Mouse (Mus musculus): ENCODE data around the gene Hspg2. TPM values are rescaled to one million over a fixed set of nuclear protein-coding genes. Genes with fewer than 3 reads are reported as not detected.

The Hspg2 gene
- total RNA-seq, 2 experiments from 2014 or later, result 256 to 295 TPM

- DNase-seq, result no peak
Observed at GRCm38 (mm10) chr4:137461217-137461616, 7.4 kb upstream of the Hspg2 start.

GRCm38 (mm10) chr4:137461981-137462690 lies 6.4 kb upstream of the Hspg2 start:
- no peak for DNase-seq

GRCm38 (mm10) chr4:137465125-137465787 lies 3.3 kb upstream of the Hspg2 start:
- DNase-seq, result no peak

GRCm38 (mm10) chr4:137466991-137467390 lies 1.6 kb upstream of the Hspg2 start:
- no peak for DNase-seq

- DNase-seq, result no peak
Observed at GRCm38 (mm10) chr4:137467525-137467924, 1.0 kb upstream of the Hspg2 start.

- no peak for DNase-seq
Observed at GRCm38 (mm10) chr4:137469081-137469844, 694 bp downstream of the Hspg2 start.

GRCm38 (mm10) chr4:137469845-137470692 lies 1.5 kb downstream of the Hspg2 start:
- no peak for DNase-seq

GRCm38 (mm10) chr4:137470701-137471317 lies 2.2 kb downstream of the Hspg2 start:
- no peak for DNase-seq

GRCm38 (mm10) chr4:137471326-137471725 lies 2.8 kb downstream of the Hspg2 start:
- no peak for DNase-seq

GRCm38 (mm10) chr4:137473240-137473639 lies 4.7 kb downstream of the Hspg2 start:
- no peak for DNase-seq

- DNase-seq, result peak; percentile 58
Observed at GRCm38 (mm10) chr4:137473701-137474388, 5.3 kb downstream of the Hspg2 start.

GRCm38 (mm10) chr4:137474694-137475093 lies 6.1 kb downstream of the Hspg2 start:
- DNase-seq, result no peak

- no peak for DNase-seq
Observed at GRCm38 (mm10) chr4:137475271-137476050, 6.9 kb downstream of the Hspg2 start.

- DNase-seq, result peak; percentile 78
Observed at GRCm38 (mm10) chr4:137476065-137476760, 7.6 kb downstream of the Hspg2 start.

GRCm38 (mm10) chr4:137476761-137477237 lies 8.2 kb downstream of the Hspg2 start:
- peak; percentile 85 for DNase-seq

- no peak for DNase-seq
Observed at GRCm38 (mm10) chr4:137477611-137478010, 9.0 kb downstream of the Hspg2 start.

- DNase-seq, result no peak
Observed at GRCm38 (mm10) chr4:137478306-137478705, 9.7 kb downstream of the Hspg2 start.

GRCm38 (mm10) chr4:137479757-137480156 lies 11.2 kb downstream of the Hspg2 start:
- no peak for DNase-seq

Data from gastrocnemius, postnatal 10 days (tissue).